Mouse (Mus musculus) heart, postnatal 0 days (tissue): Measurements from ENCODE around the gene Dnajc27. TPM values are rescaled to one million over a fixed set of nuclear protein-coding genes. Genes with fewer than 3 reads are reported as not detected.

Source experiments
- ATAC-seq: fragments of 200-750 bp; cut with Nextera tagmentation; 2 replicates; pipeline ENCODE4 v1.8.0; 2017; ENCODE audit warnings: low read depth, moderate number of reproducible peaks, moderate library complexity; ENCODE audit not compliant: insufficient read depth
- DNase-seq: peaks from one replicate; pipeline ENCODE4 v3.0.0-alpha.2; 2016; ENCODE audit warnings: low spot score
- H3K27ac ChIP-seq: fragments of 300-500 bp; sonication (generic); 2 replicates; pipeline ENCODE4 v1.5.1; 2014; ENCODE audit warnings: low read depth, mild to moderate bottlenecking
- H3K27me3 ChIP-seq: fragments of 300-500 bp; sonication (generic); 2 replicates; pipeline ENCODE4 v1.6.1; 2014; ENCODE audit warnings: low read length, mixed read lengths; ENCODE audit not compliant: control insufficient read depth, insufficient read depth
- H3K36me3 ChIP-seq: fragments of 300-500 bp; sonication (generic); replicated peaks from 2 replicates; pipeline ENCODE4 v1.6.1; 2014; ENCODE audit warnings: low read length, mixed read lengths; ENCODE audit not compliant: control insufficient read depth, insufficient read depth
- H3K4me1 ChIP-seq: fragments of 300-500 bp; sonication (generic); 2 replicates; pipeline ENCODE4 v1.6.1; 2014; ENCODE audit warnings: antibody characterized with exemption; ENCODE audit not compliant: control insufficient read depth, insufficient read depth
- H3K4me2 ChIP-seq: fragments of 300-500 bp; sonication (generic); 2 replicates; pipeline ENCODE4 v1.6.1; 2014; ENCODE audit warnings: low read depth, mild to moderate bottlenecking, low read length, moderate library complexity
- H3K4me3 ChIP-seq: fragments of 300-500 bp; sonication (generic); 2 replicates; pipeline ENCODE4 v1.5.1; 2014; ENCODE audit warnings: low read depth, low read length
- H3K9ac ChIP-seq: fragments of 300-500 bp; sonication (generic); replicated peaks from 2 replicates; pipeline ENCODE4 v1.6.1; 2014; ENCODE audit warnings: low read depth, low read length, mixed read lengths
- H3K9me3 ChIP-seq: fragments of 300-500 bp; sonication (generic); replicated peaks from 2 replicates; pipeline ENCODE4 v1.6.1; 2016; ENCODE audit warnings: low read length; ENCODE audit not compliant: control insufficient read depth
- CTCF ChIP-seq: IDR thresholded peaks from 2 replicates; pipeline ENCODE4 v1.5.1; 2016; ENCODE audit warnings: antibody characterized with exemption, control low read depth, low read depth
- EP300 ChIP-seq: IDR thresholded peaks from 2 replicates; pipeline ENCODE4 v1.6.1; 2016; ENCODE audit warnings: antibody characterized with exemption, low read depth
- WGBS: fragments of 180-500 bp; shearing (Covaris S2); extraction: QIAGEN DNeasy Blood & Tissue Kit; methylation state at CpG from one replicate; pipeline ENCODE4 v1.1.7; 2014; 5-methylcytosine and 5-hydroxymethylcytosine counted together
- polyA plus RNA-seq: library from polyadenylated mRNA; unstranded; fragments of >200 nt; fragmentation: Nextera tagmentation; extraction: Ambion mirVana; gene quantifications from 2 replicates; pipeline ENCODE4 v1.2.1, GENCODE M21; 2015
- total RNA-seq: library from RNA; depleted of rRNA; stranded (reverse); fragments of >200 nt; gene quantifications from 2 replicates; pipeline ENCODE4 v1.2.3, GENCODE M21; 2014; ENCODE audit warnings: low replicate concordance; rRNA removed

The Dnajc27 gene
- total RNA-seq (12.6 and 15.9 TPM in 2 replicates), polyA plus RNA-seq (3.4 and 3.6 TPM in 2 replicates)

- Histone ChIP-seq H3K27me3 (no peaks in the 10 kb centered on the region), H3K4me3 (peak within 1 kb of the TSS; percentile 48), H3K4me2 (peak within 1 kb of the TSS; percentile 67), H3K36me3 (peaks cover 14% of the 10 kb centered on the region; the same call in 1 of the 2 replicates), H3K9ac (peak within 1 kb of the TSS; percentile 36), H3K4me1 (no peaks in the 10 kb centered on the region), H3K27ac (peak within 1 kb of the TSS; percentile 90), H3K9me3 (no peaks in the 10 kb centered on the region)
- peak; percentile 93 for DNase-seq
- WGBS = 6% methylated on average over 59 of the region's 59 CpGs
- TF ChIP-seq EP300 (peak; percentile 85), CTCF (no peak)
- peak; percentile 97 for ATAC-seq
Measured at GRCm38 (mm10) chr12:4082132-4083001, at the start of gene Dnajc27. Dnajc27 (plus strand) TSS chr12:4082583.

DNA sequence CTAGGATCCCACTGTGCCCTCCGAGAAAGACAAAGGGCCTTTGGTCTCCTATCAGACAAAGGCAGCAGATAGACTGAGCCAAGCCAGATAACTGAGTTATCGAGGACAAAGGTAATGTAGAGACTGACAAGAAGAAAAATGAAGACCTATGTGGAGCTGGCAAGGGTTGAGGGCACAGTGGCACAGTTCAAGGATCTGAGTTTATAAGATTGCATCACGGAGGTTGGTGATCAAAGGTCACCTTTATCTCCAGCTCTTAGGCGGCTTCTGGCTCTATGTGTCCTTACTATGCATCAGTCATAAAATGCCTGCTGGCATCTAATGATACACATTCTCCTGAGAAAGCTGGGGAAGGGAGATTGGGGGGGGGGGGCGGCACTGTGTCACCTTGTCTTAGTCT, 46.2 kb upstream of the Dnajc27 start:
- no peak overlapping the region for H3K4me2 ChIP-seq
- ATAC-seq (no peak), DNase-seq (no peak)
- H3K4me1 ChIP-seq = peaks cover 4% of the 10 kb centered on the region; the same call in 1 of the 2 replicates
- H3K9ac ChIP-seq = no peak overlapping the region
- no peaks in the 10 kb centered on the region for H3K9me3 ChIP-seq
- no peak overlapping the region for H3K27ac ChIP-seq
- no peaks in the 10 kb centered on the region for H3K27me3 ChIP-seq
- TF ChIP-seq CTCF = no peak
- no peak for TF ChIP-seq EP300
- WGBS = 85% methylated on average over 5 of the region's 5 CpGs
- no peaks in the 10 kb centered on the region for H3K36me3 ChIP-seq
- H3K4me3 ChIP-seq = no peak overlapping the region

GRCm38 (mm10) chr12:4037511-4037910, 44.9 kb upstream of the Dnajc27 start:
- DNase-seq (no peak), ATAC-seq (no peak)
- Histone ChIP-seq H3K4me3 (peak overlapping the region; percentile 75), H3K4me2 (peak overlapping the region; percentile 90), H3K9ac (peak overlapping the region; percentile 61; the same call in 1 of the 2 replicates), H3K27ac (no peak overlapping the region), H3K36me3 (no peaks in the 10 kb centered on the region), H3K27me3 (no peaks in the 10 kb centered on the region), H3K4me1 (peaks cover 12% of the 10 kb centered on the region; the same call in 1 of the 2 replicates), H3K9me3 (no peaks in the 10 kb centered on the region)
- TF ChIP-seq EP300 (no peak), CTCF (no peak)
- 31% methylated on average over 5 of the region's 5 CpGs for WGBS

DNA sequence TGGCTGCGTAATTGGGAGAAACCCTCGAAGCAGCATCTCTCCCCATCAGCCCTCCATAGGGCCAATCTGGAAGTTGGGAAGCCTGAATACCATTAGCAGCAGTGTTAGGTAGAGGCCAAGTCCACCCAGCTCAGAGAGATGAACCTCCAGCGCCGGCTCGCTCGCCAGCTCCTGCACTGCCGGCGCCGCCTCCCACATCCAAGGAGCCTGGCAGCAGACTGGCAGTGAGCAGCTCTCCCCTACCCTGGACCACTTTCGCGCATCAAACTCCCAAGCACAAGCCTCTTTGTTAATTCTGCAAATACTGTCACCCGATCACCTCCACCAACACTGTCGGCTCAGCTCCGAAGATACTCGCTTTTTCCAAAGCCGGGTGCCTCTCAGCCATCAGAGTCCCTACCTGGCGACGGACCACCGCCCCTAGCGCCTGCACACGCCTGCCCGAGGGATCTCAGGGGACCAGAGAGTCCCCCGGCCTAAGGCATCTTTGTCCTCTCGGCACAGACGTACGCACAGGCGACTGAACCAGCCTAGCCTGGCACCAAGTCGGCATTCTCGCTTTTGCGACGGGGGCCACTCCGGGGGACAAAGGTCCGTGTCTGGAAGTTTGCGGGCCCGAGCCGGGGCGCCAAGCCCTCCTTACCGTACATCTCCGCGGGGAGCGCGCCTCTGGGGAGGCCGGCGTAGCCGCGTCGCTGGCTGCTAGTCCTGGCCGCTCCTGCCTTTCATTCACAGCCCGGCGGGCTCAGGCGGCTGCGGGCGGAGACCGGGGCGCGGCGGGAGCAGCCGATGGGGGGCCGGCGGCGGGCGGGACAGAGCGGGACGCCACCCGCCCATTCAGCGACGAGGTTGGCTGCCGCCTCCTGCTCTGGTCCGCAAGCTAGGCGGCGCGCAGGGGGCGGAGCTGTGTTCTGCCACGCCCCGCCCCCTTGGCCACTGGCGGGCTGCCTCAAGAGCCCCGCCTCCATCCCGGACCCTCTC, 44.0 kb upstream of the Dnajc27 start, which contains the start of gene Efr3b:
Gene Efr3b, minus strand, starts transcription at position 855 of the 981 bp plus-strand sequence.
- Histone ChIP-seq H3K27me3 (no peaks in the 10 kb centered on the region), H3K9me3 (no peaks in the 10 kb centered on the region), H3K27ac (peak within 1 kb of the TSS; percentile 12; the same call in 1 of the 2 replicates), H3K9ac (peak within 1 kb of the TSS; percentile 61), H3K36me3 (no peaks in the 10 kb centered on the region), H3K4me2 (peak within 1 kb of the TSS; percentile 90), H3K4me1 (peaks cover 13% of the 10 kb centered on the region; the same call in 1 of the 2 replicates), H3K4me3 (peak within 1 kb of the TSS; percentile 75)
- ATAC-seq = peak; percentile 89
- peak; percentile 18 for TF ChIP-seq CTCF
- TF ChIP-seq EP300 = no peak
- DNase-seq = peak; percentile 71
- 2% methylated on average over 75 of the region's 78 CpGs for WGBS

- 3% methylated on average over 13 of the region's 13 CpGs for WGBS
- H3K4me1 ChIP-seq = peaks cover 13% of the 10 kb centered on the region; the same call in 1 of the 2 replicates
- H3K36me3 ChIP-seq = no peaks in the 10 kb centered on the region
- no peak for DNase-seq
- TF ChIP-seq EP300 = no peak
- no peak for TF ChIP-seq CTCF
- no peak overlapping the region for H3K9ac ChIP-seq
- peak overlapping the region; percentile 90 for H3K4me2 ChIP-seq
- H3K9me3 ChIP-seq = no peaks in the 10 kb centered on the region
- ATAC-seq = no peak
- H3K4me3 ChIP-seq = peak overlapping the region; percentile 75
- no peak overlapping the region for H3K27ac ChIP-seq
- no peaks in the 10 kb centered on the region for H3K27me3 ChIP-seq
Measured at GRCm38 (mm10) chr12:4039046-4039445, 43.3 kb upstream of the Dnajc27 start.
